Mouse (Mus musculus) urinary bladder, postnatal 14 days (tissue): Measurements from ENCODE around the gene Cpsf7.

Source experiments
- DNase-seq: peaks from one replicate; pipeline ENCODE4 v3.0.0; 2021; ENCODE audit warnings: low spot score

The Cpsf7 gene

DNA sequence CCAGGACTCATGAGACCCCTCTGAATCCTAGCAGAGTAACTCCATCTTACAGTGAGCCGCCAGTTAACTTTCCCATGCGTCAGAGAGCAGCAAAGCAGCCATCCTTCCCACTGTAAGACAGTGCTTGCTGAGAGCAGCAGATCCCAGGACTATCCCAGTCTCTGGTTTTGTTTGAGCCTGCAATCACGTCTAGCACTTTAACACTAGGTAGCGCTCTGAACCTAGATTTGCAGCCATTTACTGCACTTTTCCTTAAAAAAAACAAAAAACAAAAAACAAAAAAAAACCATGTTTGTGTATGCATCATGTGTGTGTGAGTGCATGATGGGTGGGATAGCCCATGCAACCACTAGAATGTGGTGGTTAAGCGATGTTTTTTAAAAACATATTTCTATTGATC lies 35.0 kb downstream of the Cpsf7 start:
- no peak for DNase-seq

- DNase-seq = peak; percentile 46
These were observed 36.7 kb downstream of the Cpsf7 start for GRCm38 (mm10) chr19:10561558-10562314.

DNA sequence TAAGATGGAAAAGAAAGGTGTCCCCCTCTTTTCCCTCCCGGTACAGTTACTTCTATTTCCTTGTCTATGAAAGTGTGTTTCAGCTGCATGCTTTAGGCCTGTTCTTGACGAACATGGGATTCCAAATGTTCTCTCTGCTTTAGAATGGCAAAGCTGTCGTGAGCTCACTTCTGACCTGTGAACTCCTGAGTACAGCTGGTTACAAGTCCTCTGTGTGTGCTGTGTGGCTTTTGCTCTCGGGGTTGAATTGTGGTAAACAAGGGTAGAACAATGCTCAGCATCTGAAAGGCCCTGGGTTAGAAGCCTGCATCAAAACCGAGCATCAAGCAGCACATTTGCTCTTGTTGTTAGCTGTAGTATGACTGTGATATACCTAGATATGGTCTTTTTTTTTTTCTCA lies 37.3 kb downstream of the Cpsf7 start:
- DNase-seq = no peak

DNA sequence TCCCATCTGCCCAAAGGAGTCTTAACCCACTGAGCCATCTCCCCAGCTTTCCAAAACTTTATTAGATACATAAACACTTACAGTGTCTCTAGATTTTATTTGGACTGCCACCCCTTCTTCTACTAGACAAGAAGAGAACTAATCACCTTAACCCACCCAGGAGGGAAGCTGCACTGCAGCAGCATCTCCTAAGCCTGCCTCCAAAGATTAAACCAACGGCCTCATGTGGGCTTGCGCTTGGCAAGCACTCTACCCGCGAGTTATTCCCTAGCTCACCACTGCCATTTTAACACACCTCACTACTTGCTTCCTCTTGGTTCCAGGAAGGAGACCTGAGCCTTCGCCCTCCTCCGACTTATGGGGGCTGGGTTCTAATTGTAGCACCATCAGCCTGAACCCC lies 39.2 kb downstream of the Cpsf7 start:
- no peak for DNase-seq

DNA sequence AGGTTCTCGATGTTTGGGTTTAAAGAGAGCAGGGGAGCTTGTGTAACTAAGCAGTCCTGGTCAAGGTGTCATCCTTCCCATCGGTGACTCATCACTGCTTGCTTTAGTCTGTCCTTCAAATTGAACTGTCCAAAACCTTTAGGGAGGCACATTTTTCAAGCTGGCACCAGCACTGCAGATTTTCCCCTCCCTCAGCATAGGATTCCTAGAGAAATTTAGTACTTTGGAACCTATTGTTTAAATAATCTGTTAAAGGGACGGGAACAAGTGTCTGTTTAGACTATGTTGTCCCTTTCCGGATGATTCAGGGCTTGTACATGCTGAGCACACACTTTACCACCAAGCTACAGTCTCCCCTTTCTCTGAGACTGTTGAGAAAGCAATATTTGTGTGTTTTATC lies 40.2 kb downstream of the Cpsf7 start:
- DNase-seq = no peak

GRCm38 (mm10) chr19:10569627-10570026 lies 44.6 kb downstream of the Cpsf7 start:
- no peak for DNase-seq

- DNase-seq = peak; percentile 92
These were observed 51.9 kb downstream of the Cpsf7 start, which contains the start of the genes Cyb561a3 and Tmem138 for GRCm38 (mm10) chr19:10576690-10577561. TSS of gene Cyb561a3 (plus strand) at chr19:10577172. TSS of gene Tmem138 (minus strand) at chr19:10577362.

GRCm38 (mm10) chr19:10580102-10580501 lies 55.0 kb downstream of the Cpsf7 start:
- no peak for DNase-seq

GRCm38 (mm10) chr19:10580761-10581160 lies 55.7 kb downstream of the Cpsf7 start:
- DNase-seq = no peak

- no peak for DNase-seq
These were observed 56.9 kb downstream of the Cpsf7 start for GRCm38 (mm10) chr19:10581984-10582383.

GRCm38 (mm10) chr19:10583550-10584146 lies 58.6 kb downstream of the Cpsf7 start:
- DNase-seq = no peak

DNA sequence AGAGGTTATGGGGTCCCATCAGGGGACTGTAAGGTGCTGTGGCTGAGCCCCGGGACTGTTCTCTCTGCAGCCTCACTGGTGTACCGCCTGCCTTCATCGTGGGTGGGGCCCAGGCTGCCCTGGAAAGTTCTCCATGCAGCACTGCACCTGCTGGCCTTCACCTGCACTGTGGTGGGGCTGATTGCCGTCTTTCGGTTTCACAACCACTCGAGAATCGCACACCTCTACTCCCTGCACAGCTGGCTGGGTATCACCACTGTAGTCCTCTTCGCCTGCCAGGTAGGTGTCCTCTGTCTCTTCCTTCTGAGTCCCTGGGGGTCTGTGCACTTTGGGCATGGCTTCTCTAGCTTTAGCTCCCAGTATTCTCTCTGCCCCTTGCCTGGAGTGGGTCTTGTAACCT lies 60.0 kb downstream of the Cpsf7 start:
- DNase-seq = no peak

GRCm38 (mm10) chr19:10587231-10587630 lies 62.2 kb downstream of the Cpsf7 start:
- no peak for DNase-seq

- no peak for DNase-seq
These were observed 64.2 kb downstream of the Cpsf7 start for GRCm38 (mm10) chr19:10589127-10589857.

DNA sequence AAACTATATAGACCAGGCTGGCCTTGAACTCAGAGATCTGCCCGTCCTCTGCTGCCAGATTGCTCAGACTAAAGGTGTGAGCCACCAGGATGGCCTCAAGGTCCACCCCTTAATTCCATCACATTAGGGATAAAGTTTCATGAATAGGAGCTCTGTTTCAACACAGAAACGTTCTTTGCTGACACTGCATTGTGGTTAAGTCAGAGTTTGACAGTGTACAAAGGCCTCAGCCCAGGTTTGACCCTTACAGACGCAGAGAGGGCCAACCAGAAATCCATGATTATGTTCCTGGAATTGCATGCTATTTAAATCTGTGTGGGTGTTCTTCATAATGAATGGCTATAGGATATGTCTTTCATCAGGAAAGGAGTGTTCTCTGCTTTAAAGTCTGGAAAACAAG lies 65.2 kb downstream of the Cpsf7 start:
- no peak for DNase-seq

GRCm38 (mm10) chr19:10591659-10592377 lies 66.8 kb downstream of the Cpsf7 start:
- no peak for DNase-seq
